Mouse (Mus musculus) embryo, embryonic 10 days (tissue): ENCODE results near the gene Fopnl.
A peak's percentile ranks its signal among the peaks of the same experiment; 100 is the strongest.

ENCODE experiments used
- DNase-seq: peaks from one replicate; pipeline ENCODE4 v3.0.0-alpha.2; 2015; ENCODE audit warnings: low spot score

Fopnl gene

DNA sequence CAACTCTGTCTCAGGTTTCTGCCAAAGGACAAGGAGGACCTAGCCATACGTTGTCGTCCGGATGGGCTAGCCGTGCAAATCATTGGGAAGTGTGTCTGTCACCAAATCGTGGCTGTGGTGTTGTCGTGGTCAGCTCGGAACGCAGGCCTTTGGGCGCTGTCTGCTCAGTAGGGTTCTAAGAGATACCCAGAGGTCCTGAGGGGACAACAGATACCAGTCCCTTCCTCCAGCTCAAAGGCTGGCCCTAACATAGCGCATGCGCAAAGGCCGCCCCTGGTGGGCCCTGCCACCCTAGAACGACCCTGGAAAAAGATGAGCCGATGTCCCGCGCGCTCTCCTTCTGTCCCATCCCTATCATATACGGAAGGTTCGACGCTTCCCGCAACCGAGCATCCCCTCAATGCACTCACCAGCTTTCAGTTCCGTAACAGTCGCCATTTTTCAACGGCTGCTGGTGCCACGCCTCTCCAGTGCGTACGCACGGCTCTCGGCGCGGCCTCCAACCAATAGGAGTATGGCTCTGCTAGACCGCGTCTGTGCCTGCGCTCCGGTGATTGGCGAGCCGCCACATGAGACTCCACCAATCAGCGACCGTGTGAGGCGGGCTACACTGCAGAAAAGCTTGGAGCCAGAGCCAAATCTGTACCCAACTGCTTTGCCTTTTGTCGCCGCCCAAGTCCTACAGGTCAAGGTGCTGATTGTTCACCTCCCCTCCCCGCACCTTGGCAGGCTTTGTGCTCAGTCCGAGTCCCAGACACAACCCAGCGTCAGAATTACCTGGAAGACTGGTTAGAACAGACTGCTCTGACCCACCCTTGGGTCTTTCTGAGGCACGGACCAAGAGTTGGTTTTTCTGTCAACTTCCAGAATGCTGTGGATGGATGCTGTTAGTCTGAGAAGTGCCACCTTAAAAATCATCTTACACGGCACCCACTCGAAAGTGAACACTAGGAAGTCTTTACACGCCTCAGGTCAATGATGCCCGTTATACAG is at the start of gene Fopnl:
Gene Fopnl (minus strand): TSS at position 522 of the 993 bp plus-strand sequence.
- peak; percentile 99 for DNase-seq

DNA sequence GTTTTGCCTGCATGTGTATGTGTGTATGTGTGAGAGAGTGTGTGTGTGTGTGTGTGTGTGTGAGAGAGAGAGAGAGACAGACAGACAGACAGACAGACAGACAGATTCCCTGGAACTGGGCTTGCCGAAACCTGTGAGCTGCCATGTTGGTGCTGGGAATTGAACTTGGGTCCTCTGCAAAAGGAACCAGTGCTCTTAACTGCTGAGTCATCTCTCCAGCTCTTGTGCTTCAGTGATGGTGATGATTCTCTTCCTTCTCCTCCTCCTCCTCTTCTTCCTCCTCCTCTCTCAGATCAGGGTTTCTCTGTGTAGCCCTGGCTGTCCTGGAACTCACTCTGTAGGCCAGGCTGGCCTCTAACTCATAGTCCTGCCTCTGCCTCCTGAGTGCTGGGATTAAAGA is 48.8 kb upstream of the Fopnl start:
- DNase-seq = no peak

DNA sequence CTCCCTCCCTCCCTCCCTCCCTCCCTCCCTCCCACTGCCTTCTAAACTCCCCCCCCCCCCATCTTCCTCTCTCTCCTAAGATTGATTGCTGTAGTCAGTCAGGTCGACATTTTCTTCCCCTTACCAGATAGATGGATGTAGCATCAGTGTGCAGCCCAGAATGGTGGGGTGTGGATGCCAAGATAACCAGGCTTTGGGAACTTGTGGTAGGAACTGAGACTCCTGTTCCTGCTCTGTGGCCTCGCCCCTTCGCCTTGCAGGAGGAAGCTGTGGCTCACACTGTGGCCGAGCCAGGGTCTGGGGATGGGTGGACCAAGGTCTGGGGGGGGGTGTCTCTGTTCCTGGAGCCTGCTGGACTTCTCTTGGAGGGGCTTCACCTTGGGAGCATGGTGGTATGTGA is 48.3 kb upstream of the Fopnl start:
- DNase-seq = no peak

DNA sequence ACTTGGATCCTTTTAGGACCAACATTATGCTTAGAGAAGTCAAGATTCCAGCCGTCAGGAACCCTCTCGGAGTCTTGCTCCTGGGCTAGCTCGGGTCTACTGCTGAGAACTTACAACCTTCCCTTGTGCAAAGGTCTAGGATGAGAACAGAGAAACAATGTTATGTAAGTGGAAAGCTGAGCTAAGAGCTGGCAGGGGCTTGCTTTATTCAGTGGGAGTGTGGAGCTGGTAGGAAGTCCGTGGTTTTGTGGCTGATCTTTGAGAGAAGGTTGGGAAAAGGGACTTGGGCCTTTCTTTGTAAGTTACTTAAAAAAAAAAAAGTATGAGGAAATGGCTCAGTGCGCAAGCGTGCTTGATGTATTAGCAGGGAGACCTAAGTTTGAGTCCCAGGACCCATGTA is 46.9 kb upstream of the Fopnl start:
- DNase-seq = no peak

DNA sequence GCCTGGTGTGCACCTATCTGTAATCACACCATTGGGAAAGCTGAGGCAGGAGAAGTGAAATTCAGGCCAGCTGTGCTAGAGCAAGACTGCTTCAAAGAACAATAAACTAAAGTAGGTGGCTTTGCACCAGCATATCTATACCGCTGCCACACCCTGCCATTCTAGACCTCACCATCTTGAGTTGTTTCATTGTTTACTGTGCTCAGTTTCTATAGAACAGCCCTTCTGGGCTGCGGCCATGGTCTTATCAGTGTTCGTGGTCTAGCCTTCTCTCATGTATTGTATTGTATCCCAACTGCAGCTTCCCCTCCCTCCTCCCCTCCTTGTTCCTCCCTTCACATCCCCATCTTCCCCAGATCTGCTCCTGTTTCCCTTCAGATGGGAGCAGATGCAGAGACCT is 46.3 kb upstream of the Fopnl start:
- DNase-seq = no peak

DNA sequence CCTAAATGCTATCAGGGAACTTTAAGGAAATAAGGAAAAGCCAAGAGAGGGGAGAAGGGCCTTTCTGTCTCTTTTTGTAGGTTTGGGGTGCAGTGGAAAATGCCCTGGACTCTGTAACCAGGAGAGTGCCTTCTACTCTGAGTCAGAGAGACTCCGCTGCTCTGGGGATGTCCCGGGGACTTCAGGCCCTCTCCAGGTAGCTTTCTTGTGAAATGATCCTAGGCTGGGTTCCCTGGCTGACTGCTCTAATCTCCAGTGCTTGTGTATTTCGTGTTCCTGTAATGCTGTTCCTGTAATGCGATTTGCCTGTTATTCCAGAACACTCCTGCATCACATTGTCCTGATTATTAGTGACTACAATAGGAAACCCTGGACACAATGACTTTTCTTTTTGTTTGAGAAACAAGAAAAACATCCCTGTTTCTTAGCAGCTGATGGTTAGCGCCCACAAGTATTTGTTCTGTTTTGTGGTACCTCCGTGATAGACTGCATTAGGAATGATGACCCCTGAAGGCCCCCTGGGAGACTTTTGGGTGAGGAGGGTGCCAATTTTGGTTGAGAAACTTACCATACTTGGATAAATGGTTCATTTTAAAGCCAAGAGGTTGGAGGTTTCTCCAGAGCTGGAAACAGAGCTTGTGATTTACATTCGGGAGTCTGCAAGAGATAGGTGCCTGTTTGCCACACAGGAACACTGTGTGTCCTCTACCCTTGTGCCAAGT is 45.1 kb upstream of the Fopnl start:
- peak; percentile 16 for DNase-seq

DNA sequence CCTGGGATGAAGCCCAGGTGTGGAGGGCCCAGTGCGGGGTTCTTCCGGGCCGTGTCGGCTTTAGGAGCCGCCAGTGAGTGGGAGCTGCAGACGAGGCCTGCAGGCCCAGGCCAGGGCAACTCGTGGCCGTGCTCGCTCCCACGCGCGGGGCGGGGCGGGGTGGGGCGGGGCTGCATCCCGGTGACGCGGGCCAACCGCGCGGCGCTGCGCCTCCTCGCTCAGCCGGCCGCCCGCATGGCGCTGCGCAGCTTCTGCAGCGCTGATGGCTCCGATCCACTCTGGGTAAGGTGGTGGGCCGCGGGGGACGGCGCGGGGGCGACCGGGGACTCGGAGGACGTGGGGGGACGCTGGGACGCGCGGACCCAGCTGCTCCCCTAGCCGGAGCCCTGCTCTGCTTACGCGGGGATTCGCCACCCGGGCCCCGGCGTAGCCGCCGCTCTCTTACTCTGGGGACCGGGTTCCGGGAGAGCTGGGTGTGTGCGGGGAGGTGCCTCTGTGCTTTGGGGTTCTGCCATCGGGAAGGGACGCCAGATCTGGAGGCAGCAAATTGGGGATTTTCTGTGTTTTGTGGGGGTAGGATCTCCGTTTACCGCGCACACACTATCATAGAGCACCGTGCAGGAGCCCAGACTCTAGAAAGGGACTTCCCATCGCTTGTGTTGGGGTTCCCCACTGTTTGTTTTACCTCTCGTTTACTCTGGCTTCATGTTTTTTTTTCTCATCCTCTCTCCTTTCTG is 44.3 kb upstream of the Fopnl start, which contains the start of gene Abcc1:
Gene Abcc1 (plus strand): TSS at position 197 of the 737 bp plus-strand sequence.
- DNase-seq = peak; percentile 75

DNA sequence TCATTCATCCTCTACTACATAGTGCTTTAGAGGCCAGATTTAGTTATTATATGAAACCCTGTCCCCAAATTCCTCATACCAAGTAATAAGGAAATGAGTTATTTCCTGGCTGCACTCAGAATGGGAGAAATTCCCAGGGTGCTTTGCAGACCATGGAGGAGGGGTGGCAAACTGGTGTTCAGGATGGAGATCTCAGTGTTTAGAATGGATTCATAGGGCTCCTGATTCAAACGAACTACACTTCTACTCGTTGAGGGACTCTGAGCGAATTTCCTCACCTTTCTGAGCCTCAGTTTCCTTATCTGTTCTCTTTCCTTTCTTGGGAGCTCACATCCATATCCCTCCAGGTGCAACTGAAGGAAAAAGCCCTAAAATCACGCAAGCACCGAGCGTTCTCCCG is 43.7 kb upstream of the Fopnl start:
- DNase-seq = peak; percentile 14

DNA sequence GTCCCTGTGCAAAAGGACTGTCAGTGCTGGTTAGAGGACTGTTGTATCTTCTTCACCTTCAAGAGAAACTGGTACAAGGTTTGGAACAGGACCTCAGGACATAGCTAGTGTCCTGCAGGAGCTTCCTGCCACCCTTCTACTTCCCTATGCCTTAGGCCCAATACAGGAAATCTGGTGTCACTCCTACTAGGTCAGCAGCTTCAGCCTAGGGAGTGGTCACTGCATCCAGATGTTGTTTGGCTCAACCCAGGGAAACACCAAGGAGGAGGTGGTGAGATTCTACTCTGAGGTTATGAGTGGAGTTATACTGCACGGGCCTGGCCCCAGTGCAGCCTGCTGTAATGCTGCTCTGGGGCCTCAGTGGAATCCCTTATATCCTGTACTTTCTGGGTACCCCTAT is 41.3 kb upstream of the Fopnl start:
- DNase-seq = no peak

DNA sequence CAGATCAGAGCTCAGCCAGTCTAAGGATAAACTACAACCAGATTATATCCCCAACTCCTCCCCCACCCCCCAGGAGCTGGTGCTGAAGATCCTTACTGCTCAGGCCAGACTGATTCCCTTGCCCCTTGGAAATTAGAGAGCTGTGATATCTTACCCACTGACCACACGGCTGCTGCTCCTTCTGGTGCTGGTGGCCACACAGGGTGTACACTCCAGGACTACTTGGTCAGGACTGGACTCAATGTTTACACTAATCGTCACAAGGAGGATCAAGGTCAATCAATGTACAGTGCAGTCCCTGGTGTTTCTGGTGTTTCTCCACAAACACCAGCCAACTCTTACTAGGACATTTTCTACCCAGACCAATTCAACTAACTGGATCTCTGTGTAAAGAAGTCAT is 40.7 kb upstream of the Fopnl start:
- no peak for DNase-seq

DNA sequence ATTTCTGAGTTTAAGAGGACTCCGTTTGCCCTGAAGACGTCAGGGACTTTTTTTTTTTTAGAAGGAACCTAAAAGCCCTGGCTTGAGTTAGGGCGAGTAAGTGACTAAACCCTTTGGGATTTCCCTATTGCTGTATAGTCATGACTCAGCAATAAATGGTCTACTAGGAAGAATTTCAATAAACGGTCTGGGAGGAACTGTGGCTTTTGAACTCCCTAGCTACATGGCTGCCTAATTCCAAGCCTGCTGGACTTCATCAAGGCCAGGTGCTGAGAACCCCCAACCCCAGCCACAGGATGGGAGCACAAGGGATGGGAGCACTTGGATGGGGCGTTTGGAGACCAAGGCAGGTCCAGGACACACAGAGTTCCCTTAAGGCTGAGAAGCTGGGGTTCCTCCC is 35.5 kb upstream of the Fopnl start:
- no peak for DNase-seq

DNA sequence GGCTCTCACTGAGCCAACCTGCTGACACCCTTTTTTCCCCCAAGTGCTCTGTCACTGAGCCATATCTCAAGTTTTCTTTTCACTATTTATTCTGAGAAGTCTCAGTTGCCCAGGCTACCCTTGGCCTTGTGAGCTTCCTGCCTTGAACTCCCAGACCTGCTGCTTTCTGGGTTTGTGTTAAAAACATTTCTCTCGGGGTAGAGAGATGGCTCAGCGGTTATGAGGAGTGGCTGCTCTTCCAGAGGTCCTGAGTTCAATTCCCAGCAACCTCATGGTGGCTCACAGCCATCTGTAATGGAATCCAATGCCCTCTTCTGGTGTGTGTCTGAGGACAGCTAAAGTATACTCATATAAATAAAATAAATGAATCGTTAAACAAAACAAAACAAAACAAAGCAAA is 35.0 kb upstream of the Fopnl start:
- DNase-seq = no peak

DNA sequence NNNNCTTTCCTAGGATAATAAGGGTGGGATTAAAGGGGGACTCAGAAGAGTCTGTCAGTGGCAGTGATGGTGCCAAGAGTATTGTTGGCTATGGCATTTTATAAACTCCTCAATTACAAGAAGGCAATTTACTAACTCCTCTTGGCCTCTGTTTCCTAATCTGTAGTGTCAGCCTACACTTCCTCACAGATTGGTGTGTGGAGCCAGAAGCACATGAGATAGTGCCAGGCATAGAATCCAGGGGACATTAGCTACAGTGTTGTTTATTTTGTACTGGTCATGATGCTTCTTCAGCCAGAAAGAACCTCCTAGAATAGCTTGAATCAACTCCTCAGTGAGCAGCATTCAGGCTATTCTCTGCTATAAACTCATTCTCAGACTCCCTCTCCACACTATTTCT is 34.4 kb upstream of the Fopnl start:
- DNase-seq = no peak

DNA sequence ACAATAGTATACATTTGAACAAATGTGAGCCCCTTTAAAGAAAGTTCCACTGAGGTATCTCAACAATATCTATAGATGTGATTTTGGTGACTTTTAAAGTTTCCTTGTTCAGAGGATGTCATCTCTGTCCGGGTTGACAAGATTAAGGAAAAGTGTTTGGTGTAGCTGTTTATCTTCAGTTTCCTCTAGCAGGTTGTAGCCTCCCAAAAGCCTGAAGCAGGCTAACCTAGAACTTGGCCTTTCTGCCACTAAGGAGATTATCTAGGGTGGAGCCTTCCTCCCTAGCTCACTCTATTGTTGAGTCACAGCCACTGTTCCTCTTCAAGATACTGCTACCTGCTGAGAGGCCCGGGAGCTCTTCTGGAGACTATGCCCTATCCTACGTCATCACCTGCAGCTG is 27.8 kb upstream of the Fopnl start:
- DNase-seq = no peak

DNA sequence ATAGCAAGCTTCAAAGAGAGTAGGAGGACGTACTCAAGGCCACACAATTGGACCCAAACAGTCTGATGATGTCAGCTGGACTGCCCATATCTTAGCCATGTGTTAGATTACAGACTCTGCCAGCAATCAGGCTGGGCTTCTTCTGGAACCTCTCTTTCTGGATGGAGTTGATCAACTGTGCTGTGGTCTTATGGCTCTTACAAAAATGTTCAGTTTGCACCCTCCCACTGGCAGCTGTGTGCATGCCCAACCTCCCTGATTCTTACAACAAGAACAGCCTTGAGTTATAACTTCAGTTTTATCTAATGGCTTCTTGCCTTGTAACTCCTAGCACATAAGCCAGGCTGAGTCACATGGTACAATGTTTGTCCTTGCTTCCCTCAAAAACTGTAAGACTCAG is 11.0 kb upstream of the Fopnl start:
- DNase-seq = no peak

DNA sequence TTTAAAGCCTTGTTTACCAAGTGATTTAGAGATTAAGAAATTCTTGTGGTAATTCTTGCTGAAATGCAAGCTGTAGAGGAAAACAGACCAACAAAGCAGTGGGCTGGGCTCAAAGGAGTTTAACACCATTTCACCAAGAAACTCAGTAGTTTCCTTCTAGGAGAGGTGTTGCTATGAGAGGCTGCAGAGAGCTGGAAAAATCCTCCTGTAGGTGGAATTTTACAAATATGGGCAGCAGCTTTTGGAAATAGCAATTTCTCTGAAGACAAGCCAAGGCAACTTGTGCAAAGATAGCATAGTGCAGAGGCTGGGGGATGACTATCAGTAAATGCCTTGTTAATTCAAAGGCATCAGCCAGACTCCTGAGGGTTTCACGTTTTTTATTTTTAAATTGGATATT is 3.3 kb upstream of the Fopnl start:
- no peak for DNase-seq

DNA sequence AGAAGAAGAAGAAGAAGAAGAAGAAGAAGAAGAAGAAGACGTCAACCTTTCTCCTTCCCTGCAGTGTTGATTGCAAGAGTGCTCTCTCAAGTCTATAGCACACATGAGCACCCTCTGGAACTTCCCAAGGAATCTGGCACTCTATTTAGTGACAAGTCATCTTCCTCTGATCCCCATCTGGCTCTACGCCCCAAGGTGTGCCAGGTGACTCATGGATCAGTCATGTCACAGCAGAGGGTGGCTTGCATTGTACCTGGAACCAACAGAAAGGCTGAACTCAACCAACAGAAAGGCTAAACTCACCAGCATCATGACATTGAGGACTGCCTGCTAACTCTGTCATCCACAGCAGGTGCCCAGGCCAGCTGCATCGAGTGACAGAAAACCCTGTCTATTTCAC is 2.5 kb upstream of the Fopnl start:
- no peak for DNase-seq

DNA sequence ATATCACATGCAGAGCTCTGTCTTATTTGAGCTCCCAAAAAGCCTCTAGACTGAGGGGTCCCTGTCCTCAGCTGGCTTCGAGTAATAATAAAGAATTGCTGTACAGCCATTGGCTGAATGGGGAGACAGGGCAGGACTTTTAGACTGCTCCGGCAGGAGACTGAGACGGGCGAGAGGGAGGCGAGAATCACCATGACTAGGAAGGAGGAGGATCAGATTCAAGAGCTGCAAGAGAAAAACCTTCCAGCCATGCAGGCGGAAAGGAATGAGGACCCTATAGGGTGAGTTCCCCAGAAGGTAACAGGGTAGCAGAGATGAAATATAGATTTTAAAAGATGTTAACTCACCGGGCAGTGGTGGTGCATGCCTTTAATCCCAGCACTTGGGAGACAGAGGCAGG is 4.3 kb downstream of the Fopnl start:
- no peak for DNase-seq

DNA sequence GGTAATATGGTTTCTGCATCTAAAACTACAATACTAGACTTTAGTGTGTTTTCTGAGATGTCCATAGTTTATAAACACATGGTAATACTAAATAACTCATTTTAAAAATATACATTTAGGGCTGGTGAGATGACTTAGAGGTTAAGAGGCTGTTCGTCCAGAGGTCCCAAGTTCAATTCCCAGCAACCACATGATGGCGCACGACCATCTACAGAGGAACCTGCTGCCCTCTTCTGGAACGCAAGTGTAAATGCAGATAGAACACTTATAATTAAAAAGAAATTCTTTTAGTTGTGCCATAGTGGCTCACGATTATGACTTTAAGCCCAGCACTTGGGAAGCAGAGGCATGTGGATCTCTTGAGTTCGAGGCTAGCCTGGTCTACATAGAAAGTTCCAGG is 5.8 kb downstream of the Fopnl start:
- DNase-seq = peak; percentile 62

DNA sequence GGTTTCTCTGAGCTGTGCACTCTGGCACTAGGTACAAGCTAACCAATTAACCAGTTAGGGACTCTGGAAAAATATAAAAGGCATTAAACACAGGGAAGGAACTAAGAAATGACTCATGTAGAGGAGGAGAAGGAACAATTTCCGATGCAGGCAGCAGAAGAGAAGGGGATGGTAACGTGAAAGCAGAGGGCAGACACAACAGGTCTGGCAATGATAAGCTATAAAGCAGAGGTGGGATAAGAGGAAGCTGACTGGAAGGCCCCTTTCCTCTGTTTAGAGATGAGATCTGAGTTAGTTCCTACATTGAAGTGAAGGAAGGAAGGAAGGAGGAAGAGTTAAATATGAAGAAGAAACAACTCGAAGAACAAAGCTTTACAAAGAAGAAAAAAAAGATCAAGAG is 7.4 kb downstream of the Fopnl start:
- peak; percentile 2 for DNase-seq

DNA sequence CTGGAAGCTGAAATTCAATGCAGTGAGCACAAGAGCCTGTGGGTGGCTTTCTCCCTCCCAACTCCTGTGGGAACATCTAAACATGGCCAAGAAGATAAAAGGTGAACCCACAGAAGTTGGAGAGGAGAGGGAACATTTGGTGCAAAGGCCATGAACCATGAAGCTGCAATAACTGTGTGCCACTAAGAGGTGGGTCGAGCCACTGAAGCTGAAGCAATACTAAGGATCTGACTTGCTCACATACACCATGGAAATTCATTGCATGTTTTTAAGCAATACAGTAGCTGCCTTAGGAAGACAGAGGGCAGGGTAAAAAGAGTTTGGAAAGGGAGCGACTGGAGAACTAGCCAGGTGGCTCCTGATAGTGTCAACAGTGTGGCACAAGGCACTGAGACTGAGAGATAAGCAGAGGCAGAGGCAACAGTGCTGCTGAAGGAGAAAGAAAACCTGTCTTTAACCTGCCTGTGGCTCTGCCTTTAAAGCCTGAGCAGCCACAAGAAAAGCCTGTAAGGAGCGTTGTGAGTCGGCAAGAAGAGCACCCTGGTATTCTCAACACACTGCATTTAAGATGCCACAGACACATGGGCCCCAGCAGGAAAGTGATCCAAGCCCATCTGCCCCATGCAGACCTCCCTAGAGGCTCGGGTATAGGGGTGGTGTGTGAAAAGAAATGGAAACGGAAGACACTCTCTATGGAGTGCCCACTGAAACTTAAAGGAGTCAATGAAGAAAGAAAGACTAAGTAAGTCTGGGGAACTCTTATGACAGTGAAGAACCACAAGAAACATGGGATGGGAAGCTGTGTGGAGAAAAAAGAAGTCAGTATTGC is 8.7 kb downstream of the Fopnl start:
- DNase-seq = no peak

DNA sequence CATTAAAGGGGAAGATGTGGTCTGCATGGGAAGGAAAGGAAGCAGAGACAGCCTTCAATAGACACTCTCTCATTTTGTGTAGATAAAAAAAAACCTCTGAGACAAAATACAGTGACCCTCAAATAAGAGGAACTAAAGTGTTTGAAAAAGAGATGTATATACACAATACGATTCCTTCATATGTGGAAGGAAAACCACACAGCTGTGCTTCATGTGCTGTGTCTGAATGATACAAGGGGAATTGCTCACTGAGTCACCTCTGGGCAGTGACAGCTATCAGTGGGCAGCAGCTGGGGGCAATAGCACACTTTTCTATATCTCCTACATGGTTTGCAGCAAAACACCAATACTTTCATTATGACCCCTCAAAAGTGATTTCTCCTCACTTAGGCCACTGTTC is 9.8 kb downstream of the Fopnl start:
- DNase-seq = no peak
